Mouse (Mus musculus) hindbrain, embryonic 10.5 days (tissue): ENCODE measurements around the gene Arhgef33. TPM values are rescaled to one million over a fixed set of nuclear protein-coding genes. Genes with fewer than 3 reads are reported as not detected.
A peak's percentile ranks its signal among the peaks of the same experiment; 100 is the strongest.
"Not testable (repeated sequence)": the region's sequence is repeated elsewhere in the genome, so short reads cannot be mapped to it uniquely, and the experiment has no call there.

Experiments
- DNase-seq: peaks from one replicate; pipeline ENCODE4 v3.0.0-alpha.2; 2017; ENCODE audit warnings: low spot score
- H3K27ac ChIP-seq: fragments of 300-500 bp; sonication (generic); 2 replicates; pipeline ENCODE4 v1.5.1; 2016; ENCODE audit warnings: mild to moderate bottlenecking, moderate library complexity
- H3K27me3 ChIP-seq: fragments of 300-500 bp; sonication (generic); 2 replicates; pipeline ENCODE4 v1.6.1; 2016; ENCODE audit warnings: mild to moderate bottlenecking; ENCODE audit not compliant: poor library complexity, insufficient read depth, severe bottlenecking
- H3K36me3 ChIP-seq: fragments of 300-500 bp; sonication (generic); 2 replicates; pipeline ENCODE4 v1.6.1; 2016; ENCODE audit warnings: mild to moderate bottlenecking, moderate library complexity
- H3K4me1 ChIP-seq: fragments of 300-500 bp; sonication (generic); replicated peaks from 2 replicates; pipeline ENCODE4 v1.6.1; 2016; ENCODE audit warnings: mild to moderate bottlenecking
- H3K4me3 ChIP-seq: fragments of 300-500 bp; sonication (generic); 2 replicates; pipeline ENCODE4 v1.5.1; 2016; ENCODE audit warnings: mild to moderate bottlenecking, moderate library complexity
- H3K9me3 ChIP-seq: fragments of 300-500 bp; sonication (generic); 2 replicates; pipeline ENCODE4 v1.6.1; 2016; ENCODE audit warnings: mild to moderate bottlenecking, moderate library complexity
- WGBS: fragments of 180-500 bp; shearing (Covaris S2); methylation state at CpG from one replicate; pipeline ENCODE4 v1.1.7; 2016; 5-methylcytosine and 5-hydroxymethylcytosine counted together
- polyA plus RNA-seq: library from polyadenylated mRNA; unstranded; fragments of >200 nt; fragmentation: Nextera tagmentation; extraction: Ambion mirVana; gene quantifications from 2 replicates; pipeline ENCODE4 v1.2.1, GENCODE M21; 2016

Gene Arhgef33
- polyA plus RNA-seq, 1 experiment from 2014 or later = 0.43 TPM

- Histone ChIP-seq H3K27ac (no peak overlapping the region), H3K4me3 (no peak overlapping the region), H3K4me1 (peaks cover 9% of the 10 kb centered on the region), H3K27me3 (peaks cover 33% of the 10 kb centered on the region), H3K9me3 (no peaks in the 10 kb centered on the region), H3K36me3 (no peaks in the 10 kb centered on the region)
- DNase-seq = no peak
- WGBS = 80% methylated on average over 9 of the region's 9 CpGs
Measured at GRCm38 (mm10) chr17:80368606-80369005, 61.4 kb downstream of the Arhgef33 start.

- H3K27me3 ChIP-seq = peaks cover 67% of the 10 kb centered on the region
- peak within 1 kb of the TSS; percentile 87 for H3K27ac ChIP-seq
- peaks cover 13% of the 10 kb centered on the region for H3K4me1 ChIP-seq
- DNase-seq = peak; percentile 90
- H3K9me3 ChIP-seq = no peaks in the 10 kb centered on the region
- WGBS = 5% methylated on average over 102 of the region's 102 CpGs
- H3K4me3 ChIP-seq = peak within 1 kb of the TSS; percentile 54
- H3K36me3 ChIP-seq = no peaks in the 10 kb centered on the region
Measured at GRCm38 (mm10) chr17:80372989-80373725, 66.0 kb downstream of the Arhgef33 start, which contains the start of gene Gm10190. Gm10190 (minus strand) TSS chr17:80373541.

- H3K4me3 ChIP-seq = peak overlapping the region; percentile 54
- no peak for DNase-seq
- no peaks in the 10 kb centered on the region for H3K36me3 ChIP-seq
- H3K4me1 ChIP-seq = peaks cover 13% of the 10 kb centered on the region
- H3K27ac ChIP-seq = peak overlapping the region; percentile 87
- no peaks in the 10 kb centered on the region for H3K9me3 ChIP-seq
- H3K27me3 ChIP-seq = peaks cover 67% of the 10 kb centered on the region
- 18% methylated on average over 29 of the region's 29 CpGs for WGBS
Measured at GRCm38 (mm10) chr17:80373726-80374096, 66.5 kb downstream of the Arhgef33 start.

GRCm38 (mm10) chr17:80378386-80378785 lies 71.2 kb downstream of the Arhgef33 start:
- peaks cover 38% of the 10 kb centered on the region for H3K27me3 ChIP-seq
- H3K9me3 ChIP-seq, H3K27ac ChIP-seq, H3K4me3 ChIP-seq, H3K36me3 ChIP-seq, DNase-seq, H3K4me1 ChIP-seq: not testable (repeated sequence)

- Histone ChIP-seq H3K36me3 (no peaks in the 10 kb centered on the region), H3K27me3 (0 out of 2 replicates have a peak, but pooled peaks cover 7% of the 10 kb centered on the region), H3K27ac (no peak overlapping the region), H3K4me3 (no peak overlapping the region), H3K4me1 (no peaks in the 10 kb centered on the region), H3K9me3 (no peaks in the 10 kb centered on the region)
- WGBS = 69% methylated on average over 1 of the region's 1 CpGs
- no peak for DNase-seq
Measured at GRCm38 (mm10) chr17:80385671-80386070, 78.5 kb downstream of the Arhgef33 start.

- H3K9me3 ChIP-seq = no peaks in the 10 kb centered on the region
- no peak for DNase-seq
Measured at GRCm38 (mm10) chr17:80390024-80390423, 82.8 kb downstream of the Arhgef33 start.

GRCm38 (mm10) chr17:80391423-80392403 lies 84.5 kb downstream of the Arhgef33 start:
- H3K9me3 ChIP-seq = no peaks in the 10 kb centered on the region
- peaks cover 8% of the 10 kb centered on the region; the same call in 1 of the 2 replicates for H3K4me1 ChIP-seq
- 0 out of 2 replicates have a peak, but pooled peaks cover 3% of the 10 kb centered on the region for H3K27me3 ChIP-seq
- H3K4me3 ChIP-seq = peak overlapping the region; percentile 53
- 18% methylated on average over 17 of the region's 17 CpGs for WGBS
- DNase-seq = peak; percentile 68
- H3K27ac ChIP-seq = no peak overlapping the region
- no peaks in the 10 kb centered on the region for H3K36me3 ChIP-seq

More at GRCm38 (mm10) chr17:80390024-80390423, 82.8 kb downstream of the Arhgef33 start:
- WGBS = 75% methylated on average over 10 of the region's 10 CpGs
- Histone ChIP-seq H3K36me3 (no peaks in the 10 kb centered on the region), H3K27ac (no peak overlapping the region), H3K4me3 (no peak overlapping the region), H3K27me3 (0 out of 2 replicates have a peak, but pooled peaks cover 3% of the 10 kb centered on the region), H3K4me1 (peaks cover 8% of the 10 kb centered on the region; the same call in 1 of the 2 replicates)

- Histone ChIP-seq H3K4me3 (no peak overlapping the region), H3K27ac (no peak overlapping the region), H3K36me3 (peaks cover 54% of the 10 kb centered on the region), H3K9me3 (no peaks in the 10 kb centered on the region), H3K27me3 (no peaks in the 10 kb centered on the region), H3K4me1 (no peaks in the 10 kb centered on the region)
- WGBS = 90% methylated on average over 7 of the region's 7 CpGs
- DNase-seq = no peak
Measured at GRCm38 (mm10) chr17:80398243-80398642, 91.0 kb downstream of the Arhgef33 start.

- no peak overlapping the region for H3K27ac ChIP-seq
- H3K36me3 ChIP-seq = peaks cover 97% of the 10 kb centered on the region
- no peak overlapping the region for H3K4me3 ChIP-seq
- 66% methylated on average over 1 of the region's 1 CpGs for WGBS
- no peaks in the 10 kb centered on the region for H3K4me1 ChIP-seq
- DNase-seq = no peak
- no peaks in the 10 kb centered on the region for H3K27me3 ChIP-seq
- H3K9me3 ChIP-seq = no peaks in the 10 kb centered on the region
Measured at GRCm38 (mm10) chr17:80411182-80411581, 104.0 kb downstream of the Arhgef33 start.

GRCm38 (mm10) chr17:80418572-80419210 lies 111.5 kb downstream of the Arhgef33 start:
- H3K4me3 ChIP-seq = no peak overlapping the region
- DNase-seq = no peak
- H3K9me3 ChIP-seq = peaks cover 3% of the 10 kb centered on the region; the same call in 1 of the 2 replicates
- 84% methylated on average over 10 of the region's 10 CpGs for WGBS
- no peaks in the 10 kb centered on the region for H3K4me1 ChIP-seq
- H3K27me3 ChIP-seq = no peaks in the 10 kb centered on the region
- H3K27ac ChIP-seq = no peak overlapping the region
- H3K36me3 ChIP-seq = peaks cover 91% of the 10 kb centered on the region

- whole genome bisulfite sequencing = 97% methylated on average over 1 of the region's 1 CpGs
- H3K36me3 ChIP-seq = peaks cover 73% of the 10 kb centered on the region
Measured at GRCm38 (mm10) chr17:80420998-80421397, 113.8 kb downstream of the Arhgef33 start.

GRCm38 (mm10) chr17:80426171-80426570 lies 119.0 kb downstream of the Arhgef33 start:
- WGBS = 93% methylated on average over 7 of the region's 7 CpGs
- no peak overlapping the region for H3K4me3 ChIP-seq
- H3K27me3 ChIP-seq = no peaks in the 10 kb centered on the region
- no peaks in the 10 kb centered on the region; the same call in 1 of the 2 replicates for H3K4me1 ChIP-seq
- peaks cover 3% of the 10 kb centered on the region; the same call in 1 of the 2 replicates for H3K9me3 ChIP-seq
- peaks cover 30% of the 10 kb centered on the region for H3K36me3 ChIP-seq
- H3K27ac ChIP-seq = no peak overlapping the region
- DNase-seq = no peak

More at GRCm38 (mm10) chr17:80420998-80421397, 113.8 kb downstream of the Arhgef33 start:
- Histone ChIP-seq H3K9me3 (peaks cover 3% of the 10 kb centered on the region; the same call in 1 of the 2 replicates), H3K4me3 (no peak overlapping the region), H3K27ac (no peak overlapping the region), H3K4me1 (no peaks in the 10 kb centered on the region), H3K27me3 (no peaks in the 10 kb centered on the region)
- no peak for DNase-seq
